Mouse (Mus musculus) embryonic fibroblast, embryonic 13.5 days (primary cell): ENCODE measurements around the gene Kptn. TPM values are rescaled to one million over a fixed set of nuclear protein-coding genes. Genes with fewer than 3 reads are reported as not detected.

Source experiments
- H3K27ac ChIP-seq: 2 replicates; pipeline ENCODE4 v1.5.1; 2012; ENCODE audit warnings: low read length, control low read depth, inconsistent platforms; ENCODE audit not compliant: insufficient read depth
- H3K4me1 ChIP-seq: 2 replicates; pipeline ENCODE4 v1.6.1; 2011; ENCODE audit warnings: low read length; ENCODE audit not compliant: control insufficient read depth, insufficient read depth
- H3K4me3 ChIP-seq: 2 replicates; pipeline ENCODE4 v1.5.1; 2011; ENCODE audit warnings: mild to moderate bottlenecking, control low read depth, low read length; ENCODE audit not compliant: insufficient read depth
- CTCF ChIP-seq: IDR thresholded peaks from 2 replicates; pipeline ENCODE4 v1.5.1; 2011; ENCODE audit warnings: mild to moderate bottlenecking, control low read depth, low read length, moderate library complexity, borderline replicate concordance; ENCODE audit not compliant: insufficient read depth
- POLR2A ChIP-seq: IDR thresholded peaks from 2 replicates; pipeline ENCODE4 v1.6.1; 2011; ENCODE audit warnings: low read depth, mild to moderate bottlenecking, control low read depth, low read length, moderate library complexity
- polyA plus RNA-seq: library from polyadenylated mRNA; stranded (reverse); fragments of >200 nt; gene quantifications from 2 replicates; pipeline ENCODE4 v1.2.4, GENCODE M21; 2011; ENCODE audit warnings: low read depth; ENCODE audit not compliant: missing spikeins, insufficient read length

Gene Kptn
- 13.9 TPM in 2 replicates for polyA plus RNA-seq

DNA sequence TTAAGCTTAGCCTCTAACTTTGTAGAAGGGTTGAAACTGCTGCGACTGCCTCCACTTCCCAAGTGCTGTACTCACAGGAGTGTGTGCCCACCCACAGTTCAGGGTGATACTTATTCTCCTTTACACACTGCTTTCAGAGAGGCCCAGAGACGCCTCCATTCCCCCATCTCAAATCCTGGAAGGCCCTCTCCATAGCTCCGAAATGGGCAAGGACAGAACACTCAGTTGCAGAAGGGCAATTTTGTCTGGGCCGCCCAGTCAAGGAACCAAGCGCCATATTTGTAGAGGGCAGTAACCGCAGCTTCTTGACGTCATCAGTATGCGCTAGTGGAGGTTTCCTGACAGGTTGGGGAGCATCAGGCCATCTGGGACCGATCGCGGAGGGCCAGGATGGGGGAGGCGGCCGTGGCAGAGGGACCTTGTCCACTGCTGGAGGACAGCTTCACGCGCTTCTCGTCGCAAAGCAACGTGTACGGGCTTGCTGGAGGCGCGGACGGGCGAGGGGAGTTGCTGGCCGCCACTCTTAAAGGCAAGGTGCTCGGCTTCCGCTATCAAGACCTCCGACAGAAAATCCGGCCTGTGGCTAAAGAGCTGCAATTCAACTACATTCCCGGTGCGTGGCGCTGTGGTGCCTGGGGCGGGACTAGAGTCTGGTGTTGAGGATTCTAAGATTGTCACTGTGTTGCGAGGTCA lies at the start of gene Kptn:
Gene Kptn (plus strand): TSS at position 327 of the 693 bp plus-strand sequence.
- TF ChIP-seq POLR2A: peak; percentile 61
- TF ChIP-seq CTCF: peak; percentile 70; the same call in 1 of the 2 replicates
- Histone ChIP-seq H3K27ac (peak within 1 kb of the TSS; percentile 83), H3K4me3 (peak within 1 kb of the TSS; percentile 74), H3K4me1 (no peaks in the 10 kb centered on the region)

DNA sequence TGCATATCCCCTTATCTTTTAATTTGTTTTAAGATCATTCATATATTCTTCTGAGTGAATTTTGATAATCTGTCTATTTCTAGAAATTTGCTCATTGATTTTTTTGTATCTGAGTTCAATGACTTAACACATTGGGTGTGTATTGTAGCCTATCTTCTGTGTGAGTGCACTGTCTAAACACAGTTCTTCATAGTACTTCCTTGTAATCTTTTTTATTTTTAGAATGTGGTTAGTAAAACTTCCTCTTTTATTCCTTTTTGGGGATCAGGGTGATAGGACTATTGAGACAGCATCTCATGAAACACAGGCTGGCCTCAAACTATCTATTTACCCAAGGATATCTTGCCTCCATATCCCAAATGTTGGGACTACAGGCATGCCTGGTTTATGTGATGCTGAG lies 48.8 kb upstream of the Kptn start:
- Histone ChIP-seq H3K27ac (no peak overlapping the region), H3K4me1 (no peaks in the 10 kb centered on the region), H3K4me3 (no peak overlapping the region)
- TF ChIP-seq CTCF: no peak
- no peak for TF ChIP-seq POLR2A

DNA sequence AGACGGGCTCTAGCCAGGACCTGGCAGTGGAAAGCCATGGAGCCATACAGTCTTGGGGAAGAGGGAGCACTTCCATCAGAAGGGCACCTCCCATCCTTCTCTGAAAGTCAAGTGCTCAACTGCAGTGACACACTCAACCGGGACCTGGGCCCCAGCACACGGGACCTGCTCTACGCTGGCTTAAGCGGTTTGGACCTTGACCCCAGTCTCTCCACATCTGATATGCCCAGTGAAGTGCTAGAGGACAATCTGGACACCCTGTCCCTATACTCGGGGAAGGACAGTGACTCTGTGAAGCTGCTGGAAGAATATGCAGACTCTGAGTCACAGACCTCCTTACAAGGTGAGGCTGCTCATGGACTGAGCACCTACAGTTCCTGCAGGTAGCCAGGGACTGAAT lies 47.8 kb upstream of the Kptn start:
- no peaks in the 10 kb centered on the region for H3K4me1 ChIP-seq
- H3K27ac ChIP-seq: no peak overlapping the region
- no peak overlapping the region for H3K4me3 ChIP-seq
- TF ChIP-seq CTCF (no peak), POLR2A (no peak)

DNA sequence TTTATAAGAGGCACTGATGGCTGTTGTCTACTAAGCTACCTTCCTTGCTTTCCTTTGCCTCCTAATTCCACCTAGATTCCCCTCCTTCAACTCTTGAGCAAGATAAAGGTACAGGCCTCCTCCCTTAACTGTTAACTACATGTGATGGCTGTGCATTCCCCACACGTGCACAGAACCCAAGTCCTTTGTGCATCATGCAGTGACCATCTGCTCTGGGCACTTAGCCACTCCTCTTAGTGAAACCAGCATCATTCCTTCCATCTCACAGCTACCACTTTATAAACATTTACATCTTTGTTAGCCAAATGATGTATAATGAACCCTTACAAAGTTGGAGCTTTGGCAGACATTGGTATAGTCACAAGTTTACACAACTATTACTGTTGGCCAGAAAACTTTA lies 39.7 kb upstream of the Kptn start:
- no peak overlapping the region for H3K4me3 ChIP-seq
- no peaks in the 10 kb centered on the region for H3K4me1 ChIP-seq
- TF ChIP-seq POLR2A (no peak), CTCF (no peak)
- no peak overlapping the region for H3K27ac ChIP-seq

DNA sequence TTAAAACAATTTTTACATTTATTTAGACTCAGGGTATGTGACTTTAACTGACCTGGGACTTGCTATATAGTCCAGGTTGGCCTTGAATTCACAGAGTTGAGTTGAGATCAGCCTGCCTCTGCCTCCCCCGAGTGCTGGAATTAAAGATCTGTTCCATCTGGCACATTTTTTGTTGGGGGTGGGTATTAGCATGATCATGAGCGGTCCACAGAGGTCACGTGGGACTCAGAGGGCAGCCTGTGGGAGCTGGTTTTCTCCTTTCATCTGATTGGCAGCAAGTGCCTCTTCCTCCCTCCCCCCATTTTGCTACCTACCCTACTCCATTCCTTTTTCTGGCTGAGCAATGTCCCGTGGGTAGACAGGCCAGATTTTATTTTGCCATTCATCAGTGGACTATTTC lies 39.1 kb upstream of the Kptn start:
- no peak overlapping the region for H3K4me3 ChIP-seq
- H3K4me1 ChIP-seq: no peaks in the 10 kb centered on the region
- H3K27ac ChIP-seq: no peak overlapping the region
- no peak for TF ChIP-seq POLR2A

DNA sequence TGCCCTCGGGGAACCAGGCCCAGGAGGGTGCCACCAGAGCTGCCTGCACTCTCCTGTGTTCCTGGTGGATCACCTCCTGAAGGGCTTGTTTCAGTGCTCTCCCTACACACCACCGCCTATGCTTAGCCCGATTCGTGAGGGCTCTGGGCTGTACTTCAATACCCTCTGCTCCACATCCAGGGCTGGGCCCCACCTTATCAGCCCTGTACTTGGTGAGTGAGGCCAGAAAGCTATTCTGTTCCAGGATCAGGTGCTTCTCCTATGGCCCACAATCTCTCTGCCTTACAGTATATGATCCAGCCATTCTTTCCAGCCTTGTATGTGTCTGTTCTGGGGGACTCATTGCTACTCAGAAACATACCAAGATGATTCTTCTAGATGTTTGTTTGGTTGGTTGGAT lies 36.3 kb upstream of the Kptn start:
- Histone ChIP-seq H3K4me1 (no peaks in the 10 kb centered on the region), H3K4me3 (no peak overlapping the region), H3K27ac (no peak overlapping the region)
- TF ChIP-seq POLR2A: no peak
- TF ChIP-seq CTCF: no peak

DNA sequence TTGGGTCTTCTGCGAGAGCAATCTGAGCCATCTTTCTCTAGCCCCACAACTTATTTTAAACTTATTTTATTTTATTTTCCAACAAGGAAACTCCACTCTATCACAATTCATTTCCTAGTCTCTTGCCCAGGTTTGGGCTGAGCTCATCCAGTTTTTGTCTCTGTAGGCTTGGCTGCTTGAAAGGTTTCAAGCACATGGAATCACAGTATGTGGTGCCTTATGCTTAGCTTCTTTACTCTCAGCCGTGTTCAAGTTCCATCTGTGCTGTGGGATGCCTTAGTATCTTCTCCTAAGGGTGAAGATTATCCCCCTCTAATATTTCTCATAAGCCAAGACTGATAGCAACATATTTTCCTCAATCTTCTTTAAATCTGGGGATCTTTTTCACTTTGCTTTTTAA lies 32.1 kb upstream of the Kptn start:
- TF ChIP-seq POLR2A: no peak
- no peak for TF ChIP-seq CTCF
- Histone ChIP-seq H3K4me3 (no peak overlapping the region), H3K4me1 (no peaks in the 10 kb centered on the region), H3K27ac (no peak overlapping the region)

DNA sequence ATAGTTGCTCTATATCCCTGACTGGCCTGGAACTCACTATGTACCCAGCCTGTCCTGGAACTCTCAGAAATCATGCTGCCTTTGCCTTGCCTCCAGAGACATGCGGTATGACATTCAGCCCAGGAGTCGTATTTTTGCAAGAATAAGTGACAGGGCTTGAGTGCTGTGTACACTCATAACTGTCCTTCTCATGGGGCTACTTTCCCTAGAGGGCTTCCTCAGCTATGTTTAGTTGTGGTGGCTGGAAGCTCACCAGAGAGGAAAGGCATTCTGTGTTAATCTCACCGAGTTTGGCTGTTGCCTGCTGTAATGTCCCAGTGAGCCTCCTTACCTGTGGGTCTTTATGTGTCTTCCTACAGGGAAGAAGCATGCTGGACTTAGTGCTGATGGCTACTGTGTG lies 25.1 kb upstream of the Kptn start:
- Histone ChIP-seq H3K4me1 (no peaks in the 10 kb centered on the region), H3K4me3 (no peak overlapping the region), H3K27ac (no peak overlapping the region)
- TF ChIP-seq POLR2A (no peak), CTCF (no peak)

DNA sequence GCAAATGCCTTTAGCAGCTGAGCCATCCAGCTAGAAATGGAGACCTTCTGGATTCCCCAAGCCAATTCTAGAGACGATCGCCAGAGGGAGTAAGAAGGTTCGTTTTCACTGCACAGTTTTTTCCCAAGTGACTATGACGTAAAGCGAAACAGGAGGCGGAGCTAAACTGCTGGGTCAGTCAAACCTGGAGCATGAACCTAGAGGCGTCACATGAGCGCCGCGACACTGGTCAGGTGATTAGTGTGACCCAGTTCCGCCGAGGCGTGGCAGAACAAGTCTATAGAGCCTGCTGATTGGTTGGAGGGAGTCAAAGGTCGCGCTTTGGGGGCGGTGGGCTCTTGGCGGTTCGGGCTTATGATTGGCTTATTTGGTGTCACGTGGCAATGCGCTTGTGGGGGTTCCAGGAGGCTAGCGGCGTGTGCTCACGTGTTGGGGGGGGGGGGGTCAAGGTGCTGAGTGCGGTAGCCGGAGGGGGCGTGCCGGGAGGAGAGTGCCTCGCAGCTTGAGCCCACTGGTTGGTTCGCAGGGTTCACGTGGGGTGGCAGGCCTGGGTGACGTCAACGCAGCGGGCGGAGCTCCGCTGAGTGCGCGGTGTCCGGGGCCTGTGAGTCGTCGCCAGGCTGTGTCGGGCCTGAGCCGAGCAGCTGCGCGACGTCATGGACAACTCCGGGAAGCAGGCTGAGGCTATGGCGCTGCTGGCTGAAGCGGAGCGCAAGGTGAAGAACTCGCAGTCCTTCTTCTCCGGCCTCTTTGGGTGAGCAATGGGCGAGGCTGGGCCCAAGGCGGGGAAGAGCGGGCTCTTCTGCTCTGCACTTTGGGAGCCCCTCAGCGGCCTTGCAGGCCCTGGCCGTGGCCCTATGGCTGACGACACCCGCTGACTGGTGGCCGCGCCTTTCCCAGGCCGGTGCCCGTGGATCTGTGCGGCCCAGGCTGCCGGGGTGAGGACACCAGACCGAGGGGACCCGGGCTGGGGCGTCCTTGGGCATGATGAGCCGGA lies 21.4 kb upstream of the Kptn start, which contains the start of gene Napa:
Gene Napa (plus strand): TSS at position 438 of the 997 bp plus-strand sequence.
- H3K4me3 ChIP-seq: peak within 1 kb of the TSS; percentile 97
- H3K4me1 ChIP-seq: peaks cover 6% of the 10 kb centered on the region
- TF ChIP-seq POLR2A (peak; percentile 100), CTCF (no peak)
- peak within 1 kb of the TSS; percentile 45 for H3K27ac ChIP-seq

DNA sequence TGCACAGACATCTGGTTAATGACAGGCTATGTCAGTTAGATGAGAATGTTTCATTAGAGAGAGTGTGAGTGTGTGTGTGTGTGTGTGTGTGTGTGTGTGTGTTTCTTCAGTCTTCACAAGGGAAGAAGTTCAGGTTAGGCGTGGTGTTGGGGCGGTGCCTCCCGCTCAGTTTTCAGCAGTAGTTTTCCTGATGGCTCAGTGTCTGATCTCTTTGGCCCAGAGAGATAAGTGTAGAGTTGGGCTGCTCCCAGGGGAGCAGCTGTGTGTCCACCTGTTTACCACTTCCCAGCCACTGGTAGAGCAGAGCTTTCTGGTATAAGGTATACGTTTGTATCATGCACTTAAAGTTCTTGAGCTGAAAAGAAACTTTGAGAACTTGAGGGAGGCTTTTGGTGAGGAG lies 19.8 kb upstream of the Kptn start:
- TF ChIP-seq POLR2A: no peak
- TF ChIP-seq CTCF: no peak
- Histone ChIP-seq H3K4me3 (peak overlapping the region; percentile 97), H3K27ac (no peak overlapping the region), H3K4me1 (peaks cover 9% of the 10 kb centered on the region)
